Mouse (Mus musculus): ENCODE measurements around the gene Gm49325. TPM values are rescaled to one million over a fixed set of nuclear protein-coding genes. Genes with fewer than 3 reads are reported as not detected.

The Gm49325 gene
- polyA plus RNA-seq, 1 experiment from 2014 or later, result 5.1 TPM

- peaks cover 22% of the 10 kb centered on the region for H3K36me3 ChIP-seq (replicated peaks; ENCODE audit: control insufficient read depth, insufficient read depth)
- DNase-seq (ENCODE audit: low spot score), result peak; percentile 88
- no peaks in the 10 kb centered on the region for H3K9me3 ChIP-seq (ENCODE audit: control insufficient read depth, low read length)
- H3K4me3 ChIP-seq (replicated peaks; ENCODE audit: low read length), result no peak overlapping the region
- H3K4me1 ChIP-seq (replicated peaks; ENCODE audit: control insufficient read depth, insufficient read depth, low read length), result peaks cover 16% of the 10 kb centered on the region
- H3K4me2 ChIP-seq (replicated peaks), result no peak overlapping the region
- 39% methylated on average over 2 of the region's 2 CpGs for WGBS
- no peak overlapping the region for H3K9ac ChIP-seq
- no peaks in the 10 kb centered on the region for H3K27me3 ChIP-seq (ENCODE audit: control insufficient read depth, insufficient read depth, low read length)
- H3K27ac ChIP-seq, result no peak overlapping the region
- ATAC-seq (ENCODE audit: low FRiP score), result peak; percentile 70
These were observed 21.5 kb downstream of the Gm49325 start for GRCm38 (mm10) chr10:77627497-77627896.

GRCm38 (mm10) chr10:77629163-77629562 is 23.2 kb downstream of the Gm49325 start:
- peaks cover 3% of the 10 kb centered on the region; the same call in 1 of the 2 replicates for H3K4me1 ChIP-seq (replicated peaks; ENCODE audit: control insufficient read depth, insufficient read depth, low read length)

DNA sequence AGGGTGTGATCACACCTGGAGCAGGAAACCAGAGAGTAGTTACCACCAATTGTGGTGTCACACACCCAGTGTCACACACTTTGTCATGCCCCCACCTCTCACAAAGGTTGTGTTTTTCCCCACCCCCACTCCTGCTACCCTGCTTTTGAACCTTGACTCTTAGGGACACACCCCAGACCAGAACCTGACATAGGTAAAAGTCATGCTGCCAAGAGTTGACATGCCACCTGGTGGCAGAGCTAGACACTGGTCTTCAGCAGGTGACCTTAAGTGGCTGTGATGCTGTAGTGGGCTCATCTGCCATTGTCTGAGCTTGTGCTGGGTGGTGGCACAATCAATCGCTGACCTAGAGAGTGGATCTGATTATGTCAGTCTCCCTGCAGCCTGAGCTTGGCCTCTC is 24.0 kb downstream of the Gm49325 start:
- Histone ChIP-seq H3K27me3 (ENCODE audit: control insufficient read depth, insufficient read depth, low read length) (no peaks in the 10 kb centered on the region), H3K36me3 (replicated peaks; ENCODE audit: control insufficient read depth, insufficient read depth) (peaks cover 27% of the 10 kb centered on the region), H3K9me3 (ENCODE audit: control insufficient read depth, low read length) (no peaks in the 10 kb centered on the region), H3K27ac (no peak overlapping the region), H3K4me1 (replicated peaks; ENCODE audit: control insufficient read depth, insufficient read depth, low read length) (0 out of 2 replicates have a peak, but pooled peaks cover 6% of the 10 kb centered on the region), H3K9ac (no peak overlapping the region), H3K4me2 (replicated peaks) (no peak overlapping the region), H3K4me3 (replicated peaks; ENCODE audit: low read length) (no peak overlapping the region)
- 97% methylated on average over 1 of the region's 1 CpGs for WGBS
- DNase-seq (ENCODE audit: low spot score) (no peak), ATAC-seq (ENCODE audit: low FRiP score) (no peak)

More at GRCm38 (mm10) chr10:77629163-77629562, 23.2 kb downstream of the Gm49325 start:
- no peak for ATAC-seq (ENCODE audit: low FRiP score)
- H3K4me3 ChIP-seq (replicated peaks; ENCODE audit: low read length), result no peak overlapping the region
- H3K4me2 ChIP-seq (replicated peaks), result no peak overlapping the region
- no peak overlapping the region for H3K27ac ChIP-seq
- no peak for DNase-seq (ENCODE audit: low spot score)
- H3K9ac ChIP-seq, result no peak overlapping the region
- WGBS, result 82% methylated on average over 3 of the region's 3 CpGs
- H3K36me3 ChIP-seq (replicated peaks; ENCODE audit: control insufficient read depth, insufficient read depth), result peaks cover 27% of the 10 kb centered on the region
- H3K27me3 ChIP-seq (ENCODE audit: control insufficient read depth, insufficient read depth, low read length), result no peaks in the 10 kb centered on the region
- H3K9me3 ChIP-seq (ENCODE audit: control insufficient read depth, low read length), result no peaks in the 10 kb centered on the region

- 81% methylated on average over 6 of the region's 6 CpGs for WGBS
- no peaks in the 10 kb centered on the region for H3K27me3 ChIP-seq (ENCODE audit: control insufficient read depth, insufficient read depth, low read length)
- ATAC-seq (ENCODE audit: low FRiP score) (no peak), DNase-seq (ENCODE audit: low spot score) (no peak)
- H3K9me3 ChIP-seq (ENCODE audit: control insufficient read depth, low read length), result no peaks in the 10 kb centered on the region
- peaks cover 52% of the 10 kb centered on the region for H3K36me3 ChIP-seq (replicated peaks; ENCODE audit: control insufficient read depth, insufficient read depth)
- H3K4me2 ChIP-seq (replicated peaks), result no peak overlapping the region
- 0 out of 2 replicates have a peak, but pooled peaks cover 6% of the 10 kb centered on the region for H3K4me1 ChIP-seq (replicated peaks; ENCODE audit: control insufficient read depth, insufficient read depth, low read length)
- H3K27ac ChIP-seq, result no peak overlapping the region
- H3K4me3 ChIP-seq (replicated peaks; ENCODE audit: low read length), result no peak overlapping the region
- H3K9ac ChIP-seq, result no peak overlapping the region
These were observed 28.0 kb downstream of the Gm49325 start for GRCm38 (mm10) chr10:77634016-77634415.

DNA sequence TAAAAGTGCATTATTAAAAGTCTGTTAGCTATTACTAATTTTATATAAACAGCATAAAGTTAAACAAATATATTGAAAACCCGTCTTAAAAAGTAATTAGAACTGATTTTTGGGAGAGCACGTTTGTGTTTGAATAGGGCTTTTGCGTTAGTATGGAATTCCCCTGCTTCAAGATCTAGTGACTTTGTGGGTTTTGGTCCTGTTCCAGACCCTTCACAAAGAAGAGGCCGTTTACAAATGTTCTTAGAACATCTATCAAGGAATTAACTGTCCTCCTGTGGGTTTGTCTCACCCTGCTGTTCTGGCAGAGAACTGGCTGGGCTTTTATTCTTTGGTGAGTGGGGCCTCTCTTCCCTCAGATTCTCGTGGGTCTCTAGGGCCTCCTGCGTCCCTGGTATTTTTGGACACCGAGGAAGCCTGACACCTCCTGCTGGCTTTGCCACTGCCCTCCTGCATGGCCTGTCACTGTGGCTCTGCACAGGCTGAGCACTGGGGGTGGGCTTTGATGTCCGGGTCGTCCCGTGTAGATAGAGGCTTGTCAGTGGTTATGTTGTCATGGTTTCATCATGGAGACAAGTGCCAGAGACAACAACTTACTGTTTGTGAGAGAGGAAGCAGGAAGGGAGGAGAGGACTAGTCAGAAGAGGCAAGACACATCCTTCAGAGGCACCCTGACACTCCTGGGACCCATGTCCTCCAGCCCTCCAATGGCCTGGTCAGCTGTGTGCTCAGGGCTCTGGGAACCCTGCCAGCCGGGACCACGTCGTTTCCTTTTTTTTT is 28.6 kb downstream of the Gm49325 start:
- WGBS, result 56% methylated on average over 13 of the region's 13 CpGs
- H3K9ac ChIP-seq, result no peak overlapping the region
- H3K4me1 ChIP-seq (replicated peaks; ENCODE audit: control insufficient read depth, insufficient read depth, low read length), result 0 out of 2 replicates have a peak, but pooled peaks cover 6% of the 10 kb centered on the region
- H3K4me3 ChIP-seq (replicated peaks; ENCODE audit: low read length), result no peak overlapping the region
- ATAC-seq (ENCODE audit: low FRiP score) (peak; percentile 67; the same call in 1 of the 2 replicates), DNase-seq (ENCODE audit: low spot score) (peak; percentile 44)
- H3K9me3 ChIP-seq (ENCODE audit: control insufficient read depth, low read length), result no peaks in the 10 kb centered on the region
- H3K27me3 ChIP-seq (ENCODE audit: control insufficient read depth, insufficient read depth, low read length), result no peaks in the 10 kb centered on the region
- no peak overlapping the region for H3K27ac ChIP-seq
- peaks cover 52% of the 10 kb centered on the region for H3K36me3 ChIP-seq (replicated peaks; ENCODE audit: control insufficient read depth, insufficient read depth)
- H3K4me2 ChIP-seq (replicated peaks), result no peak overlapping the region

GRCm38 (mm10) chr10:77636234-77636922 is 30.4 kb downstream of the Gm49325 start:
- Histone ChIP-seq H3K4me1 (replicated peaks; ENCODE audit: control insufficient read depth, insufficient read depth, low read length) (0 out of 2 replicates have a peak, but pooled peaks cover 6% of the 10 kb centered on the region), H3K36me3 (replicated peaks; ENCODE audit: control insufficient read depth, insufficient read depth) (peaks cover 58% of the 10 kb centered on the region), H3K4me3 (replicated peaks; ENCODE audit: low read length) (no peak overlapping the region), H3K9me3 (ENCODE audit: control insufficient read depth, low read length) (no peaks in the 10 kb centered on the region), H3K9ac (no peak overlapping the region), H3K4me2 (replicated peaks) (no peak overlapping the region), H3K27me3 (ENCODE audit: control insufficient read depth, insufficient read depth, low read length) (no peaks in the 10 kb centered on the region), H3K27ac (no peak overlapping the region)
- DNase-seq (ENCODE audit: low spot score) (no peak), ATAC-seq (ENCODE audit: low FRiP score) (no peak)
- WGBS, result 94% methylated on average over 7 of the region's 7 CpGs

DNA sequence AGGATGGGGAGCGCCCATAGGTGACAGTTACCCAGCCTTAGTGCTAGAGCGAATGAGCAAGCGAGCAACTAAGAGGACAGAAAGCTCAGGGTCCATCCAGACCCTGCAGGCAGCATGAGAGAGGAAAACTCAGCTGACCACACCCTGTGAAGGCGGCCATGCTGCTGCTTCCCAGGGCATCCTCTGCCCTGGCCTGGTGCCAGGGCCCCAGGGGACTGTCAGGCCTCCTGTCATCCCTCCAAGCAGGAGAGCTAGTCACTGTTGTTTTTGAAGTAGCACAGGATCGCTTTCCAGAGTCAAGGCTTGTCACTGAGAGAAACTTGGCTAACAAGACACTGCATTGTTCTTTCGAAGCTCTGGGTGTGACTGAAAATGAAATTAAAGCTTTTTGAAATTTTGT is 33.0 kb downstream of the Gm49325 start:
- no peak overlapping the region for H3K27ac ChIP-seq
- DNase-seq (ENCODE audit: low spot score), result no peak
- H3K9me3 ChIP-seq (ENCODE audit: control insufficient read depth, low read length), result no peaks in the 10 kb centered on the region
- H3K36me3 ChIP-seq (replicated peaks; ENCODE audit: control insufficient read depth, insufficient read depth), result peaks cover 64% of the 10 kb centered on the region
- 73% methylated on average over 6 of the region's 6 CpGs for WGBS
- H3K27me3 ChIP-seq (ENCODE audit: control insufficient read depth, insufficient read depth, low read length), result no peaks in the 10 kb centered on the region
- 0 out of 2 replicates have a peak, but pooled peaks cover 6% of the 10 kb centered on the region for H3K4me1 ChIP-seq (replicated peaks; ENCODE audit: control insufficient read depth, insufficient read depth, low read length)
- no peak for ATAC-seq (ENCODE audit: low FRiP score)
- H3K4me3 ChIP-seq (replicated peaks; ENCODE audit: low read length), result no peak overlapping the region
- H3K9ac ChIP-seq, result no peak overlapping the region
- H3K4me2 ChIP-seq (replicated peaks), result no peak overlapping the region

DNA sequence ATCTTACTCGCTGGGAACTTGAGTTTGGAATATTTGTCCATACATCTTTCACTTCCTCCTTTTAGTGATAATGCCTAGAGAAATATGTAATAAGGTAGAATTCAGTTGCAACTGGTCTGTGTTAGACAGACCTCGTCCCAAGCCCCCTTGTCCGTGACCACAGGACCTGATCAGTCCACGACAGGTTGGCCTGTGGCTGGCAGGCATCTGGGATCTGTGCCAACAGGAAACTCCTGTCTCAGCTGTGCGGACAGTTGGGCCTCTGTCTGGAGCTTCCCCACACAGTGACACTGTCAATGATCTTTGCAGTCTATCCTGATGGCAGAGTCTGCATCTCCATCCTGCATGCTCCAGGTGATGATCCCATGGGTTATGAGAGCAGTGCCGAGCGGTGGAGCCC is 37.2 kb downstream of the Gm49325 start:
- Histone ChIP-seq H3K4me3 (replicated peaks; ENCODE audit: low read length) (no peak overlapping the region), H3K27ac (no peak overlapping the region), H3K27me3 (ENCODE audit: control insufficient read depth, insufficient read depth, low read length) (no peaks in the 10 kb centered on the region), H3K9ac (no peak overlapping the region), H3K36me3 (replicated peaks; ENCODE audit: control insufficient read depth, insufficient read depth) (peaks cover 64% of the 10 kb centered on the region), H3K9me3 (ENCODE audit: control insufficient read depth, low read length) (no peaks in the 10 kb centered on the region), H3K4me1 (replicated peaks; ENCODE audit: control insufficient read depth, insufficient read depth, low read length) (no peaks in the 10 kb centered on the region), H3K4me2 (replicated peaks) (no peak overlapping the region)
- ATAC-seq (ENCODE audit: low FRiP score) (no peak), DNase-seq (ENCODE audit: low spot score) (no peak)
- 82% methylated on average over 7 of the region's 7 CpGs for WGBS

DNA sequence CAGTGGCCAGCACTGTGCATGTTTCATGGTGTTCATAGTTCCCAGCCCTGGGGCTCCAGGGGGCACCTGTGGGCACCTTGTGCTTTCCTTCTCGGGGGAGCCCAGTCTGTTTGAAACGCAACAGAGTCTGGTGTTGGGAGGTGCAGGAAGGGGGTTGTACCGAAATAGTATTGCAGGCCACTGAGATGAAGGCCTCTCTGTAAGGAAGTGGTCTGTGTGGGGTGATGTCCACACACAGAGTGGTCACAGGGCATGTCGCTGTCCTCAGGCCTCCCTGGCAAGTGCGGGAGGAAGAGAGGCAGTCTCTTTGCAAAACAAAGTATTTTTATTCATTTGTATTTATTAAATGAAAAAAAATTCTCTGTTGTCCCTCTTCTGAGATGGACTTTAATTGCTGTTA is 39.6 kb downstream of the Gm49325 start:
- Histone ChIP-seq H3K9ac (no peak overlapping the region), H3K27ac (no peak overlapping the region), H3K27me3 (ENCODE audit: control insufficient read depth, insufficient read depth, low read length) (no peaks in the 10 kb centered on the region), H3K9me3 (ENCODE audit: control insufficient read depth, low read length) (no peaks in the 10 kb centered on the region), H3K36me3 (replicated peaks; ENCODE audit: control insufficient read depth, insufficient read depth) (peaks cover 62% of the 10 kb centered on the region), H3K4me2 (replicated peaks) (no peak overlapping the region), H3K4me3 (replicated peaks; ENCODE audit: low read length) (no peak overlapping the region), H3K4me1 (replicated peaks; ENCODE audit: control insufficient read depth, insufficient read depth, low read length) (no peaks in the 10 kb centered on the region)
- 90% methylated on average over 5 of the region's 5 CpGs for WGBS
- DNase-seq (ENCODE audit: low spot score) (no peak), ATAC-seq (ENCODE audit: low FRiP score) (no peak)

Data from hindbrain, embryonic 14.5 days (tissue).